Comparison of ENCODE assay signal across 26 mouse cellular contexts in the genomic region with DNA sequence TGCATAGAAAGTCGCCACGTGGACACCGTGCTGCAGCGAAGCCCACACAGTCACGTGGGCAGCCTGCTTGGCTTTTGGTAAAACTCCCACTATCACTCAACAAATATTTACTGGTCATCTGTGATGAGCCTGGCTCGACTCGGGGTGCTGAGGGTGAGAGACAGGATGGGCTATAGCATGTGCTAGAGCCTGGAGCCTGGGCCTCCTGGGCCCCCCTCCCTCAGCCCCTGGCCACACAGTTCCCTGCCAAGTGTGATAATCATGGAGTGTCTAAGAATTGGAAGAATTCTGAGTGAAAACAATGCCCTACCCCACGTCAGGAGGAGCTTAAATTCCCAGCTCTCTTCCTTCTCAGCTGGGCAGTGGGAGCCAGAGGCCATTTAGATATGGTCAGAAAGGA. TPM values are rescaled to one million over a fixed set of nuclear protein-coding genes. Genes with fewer than 3 reads are reported as not detected.
DNase-seq lines count a peak whose midpoint lies in the region; ATAC-seq and TF ChIP-seq lines count a peak whose summit lies in the region.
"Had no signal": no experiment of that assay in that cellular context is flagged by ENCODE, and none has a peak within 500 bp of the region (broad histone marks: within the 10 kb centered on the region; RNA-seq: fewer than 3 reads in every experiment).

No protein-coding gene starts in this region.

- peaks cover 10% of the 10 kb centered on the region for H3K27me3 ChIP-seq in lung, embryonic 14.5 days (ENCODE audit: insufficient read depth, low read length)
- peaks cover 21% of the 10 kb centered on the region for H3K27me3 ChIP-seq in midbrain, embryonic 11.5 days (ENCODE audit: control insufficient read depth, insufficient read depth, low read length)
- H3K27me3 ChIP-seq in midbrain, embryonic 15.5 days (replicated peaks) = peaks cover 34% of the 10 kb centered on the region
- H3K27me3 ChIP-seq: CH12.LX, Patski had no signal

- intact Hi-C loops in gastrocnemius, adult 2 months (cut with DNase I) = no loop called here

- ATAC-seq in lung, embryonic 14.5 days (ENCODE audit: insufficient read depth) = peak; percentile 59
- peak; percentile 58; the same call in 1 of the 2 replicates for ATAC-seq in midbrain, embryonic 11.5 days (ENCODE audit: low FRiP score)
- no peak for ATAC-seq in midbrain, embryonic 15.5 days (replicated peaks)
- ATAC-seq: hindbrain, postnatal 0 days; inflammation-experienced regulatory T-cells, adult 6 months; Patski had no signal

- peak overlapping the region; percentile 66 for H3K27ac ChIP-seq in gastrocnemius, adult 2 months
- no peak overlapping the region for H3K27ac ChIP-seq in lung, embryonic 14.5 days (ENCODE audit: low read depth)
- no peak overlapping the region for H3K27ac ChIP-seq in midbrain, embryonic 11.5 days (ENCODE audit: low read depth, low read length)
- no peak overlapping the region for H3K27ac ChIP-seq in midbrain, embryonic 15.5 days
- H3K27ac ChIP-seq: forebrain, embryonic 10.5 days; forebrain, embryonic 13.5 days; heart, embryonic 13.5 days; hindbrain, embryonic 14.5 days; hindbrain, postnatal 0 days had no signal

- H3K9me3 ChIP-seq in lung, embryonic 14.5 days (ENCODE audit: low read depth, low read length) = no peaks in the 10 kb centered on the region
- H3K9me3 ChIP-seq in midbrain, embryonic 11.5 days (ENCODE audit: control insufficient read depth, low read length) = 0 out of 2 replicates have a peak, but pooled peaks cover 2% of the 10 kb centered on the region
- H3K9me3 ChIP-seq in midbrain, embryonic 15.5 days = no peaks in the 10 kb centered on the region
- H3K9me3 ChIP-seq: G1E had no signal

- H3K4me2 ChIP-seq in lung, embryonic 14.5 days = no peak overlapping the region
- H3K4me2 ChIP-seq in midbrain, embryonic 11.5 days = no peak overlapping the region
- H3K4me2 ChIP-seq in midbrain, embryonic 15.5 days = no peak overlapping the region
- H3K4me2 ChIP-seq: forebrain, embryonic 13.5 days; heart, embryonic 13.5 days; hindbrain, embryonic 14.5 days had no signal

- H3K9ac ChIP-seq in lung, embryonic 14.5 days = no peak overlapping the region
- no peak overlapping the region for H3K9ac ChIP-seq in midbrain, embryonic 11.5 days (ENCODE audit: low read length)
- no peak overlapping the region for H3K9ac ChIP-seq in midbrain, embryonic 15.5 days
- H3K9ac ChIP-seq: forebrain, embryonic 13.5 days; heart, embryonic 13.5 days; hindbrain, embryonic 14.5 days had no signal

- 38% methylated on average over 8 of the region's 8 CpGs for WGBS in lung, embryonic 14.5 days
- WGBS in midbrain, embryonic 11.5 days = 74% methylated on average over 8 of the region's 8 CpGs
- 59% methylated on average over 8 of the region's 8 CpGs for WGBS in midbrain, embryonic 15.5 days

- no peak for DNase-seq in gastrocnemius, adult 2 months
- DNase-seq in gastrocnemius, adult 18-20 months (ENCODE audit: low spot score) = no peak
- no peak for DNase-seq in lung, embryonic 14.5 days
- DNase-seq in lung, adult 18-20 months = no peak
- no peak for DNase-seq in midbrain, embryonic 11.5 days (ENCODE audit: low spot score, missing footprints)
- DNase-seq: adrenal gland, postnatal 10 days; adrenal gland, postnatal 36 days; B cell, adult 2 months; cerebellum, adult 18-20 months; cerebellum, adult 9-10 months; cerebellum, postnatal 14 days; gastrocnemius, postnatal 14 days; heart, adult 11 months; heart, postnatal 14 days; heart, postnatal 4 days had no signal

- no peak for TF ChIP-seq CTCF in gastrocnemius, adult 2 months (IDR thresholded peaks at IDR 0.05)
- no peak for TF ChIP-seq CTCF in lung, embryonic 14.5 days (IDR thresholded peaks at IDR 0.05; ENCODE audit: low read depth)

- peak overlapping the region; percentile 48 for H3K4me3 ChIP-seq in gastrocnemius, adult 2 months
- no peak overlapping the region for H3K4me3 ChIP-seq in lung, embryonic 14.5 days (ENCODE audit: low read depth, low read length)
- H3K4me3 ChIP-seq in midbrain, embryonic 11.5 days (ENCODE audit: low read depth, low read length) = no peak overlapping the region
- no peak overlapping the region for H3K4me3 ChIP-seq in midbrain, embryonic 15.5 days
- H3K4me3 ChIP-seq: forebrain, embryonic 10.5 days; forebrain, embryonic 13.5 days; heart, embryonic 13.5 days had no signal

- H3K4me1 ChIP-seq in lung, embryonic 14.5 days (ENCODE audit: insufficient read depth) = no peaks in the 10 kb centered on the region
- H3K4me1 ChIP-seq in midbrain, embryonic 11.5 days (ENCODE audit: control insufficient read depth, insufficient read depth, low read length) = peaks cover 4% of the 10 kb centered on the region; the same call in 1 of the 2 replicates
- H3K4me1 ChIP-seq in midbrain, embryonic 15.5 days = no peaks in the 10 kb centered on the region

- H3K36me3 ChIP-seq in lung, embryonic 14.5 days (ENCODE audit: insufficient read depth) = no peaks in the 10 kb centered on the region
- H3K36me3 ChIP-seq in midbrain, embryonic 11.5 days (ENCODE audit: control insufficient read depth, insufficient read depth, low read length) = no peaks in the 10 kb centered on the region
- H3K36me3 ChIP-seq in midbrain, embryonic 15.5 days (replicated peaks) = no peaks in the 10 kb centered on the region
- H3K36me3 ChIP-seq: forebrain, embryonic 10.5 days; G1E; heart, embryonic 13.5 days had no signal

RNA-seq across cellular contexts. Expression of a gene that starts 13.3 kb away (rescaled TPM):
- total RNA-seq in gastrocnemius, adult 2 months (2021) = 10 to 100 TPM; 15.0 to 17.9 TPM
- 10 to 100 TPM; 12.2 to 16.4 TPM for total RNA-seq in gastrocnemius, adult 18-20 months (2021)
- 0.04 TPM in 1 of 2 replicates, not detected in the other for polyA plus RNA-seq in lung, embryonic 14.5 days (2014; fragmentation: Nextera tagmentation; extraction: Ambion mirVana)
- 1.8 and 2.3 TPM in 2 replicates for polyA plus RNA-seq in midbrain, embryonic 11.5 days (2014; fragmentation: Nextera tagmentation; extraction: Ambion mirVana)
- polyA plus RNA-seq in midbrain, embryonic 15.5 days (2015; fragmentation: Nextera tagmentation; extraction: Ambion mirVana) = 0.06 and 0.25 TPM in 2 replicates
- total RNA-seq: adrenal gland, adult 18-20 months; adrenal gland, postnatal 36 days; CH12.LX; G1E; heart, postnatal 4 days; hindbrain, postnatal 0 days had no signal
- polyA plus RNA-seq: G1E; hindbrain, postnatal 0 days; inflammation-experienced regulatory T-cells, adult 6 months had no signal
